Mouse (Mus musculus) ES-E14 (cell line): Measurements from ENCODE around the gene Zbtb3. TPM values are rescaled to one million over a fixed set of nuclear protein-coding genes. Genes with fewer than 3 reads are reported as not detected.

Source experiments
- DNase-seq: peaks from one replicate; pipeline ENCODE4 v3.0.0-alpha.2; 2013; ENCODE audit warnings: low read depth, low spot score
- H3K27ac ChIP-seq: 2 replicates; pipeline ENCODE4 v1.5.1; 2012; ENCODE audit warnings: low read depth, mild to moderate bottlenecking, low read length, moderate library complexity, mixed read lengths; ENCODE audit not compliant: poor library complexity, insufficient read depth, severe bottlenecking
- H3K36me3 ChIP-seq: 2 replicates; pipeline ENCODE4 v1.6.1; 2012; ENCODE audit warnings: mild to moderate bottlenecking, low read length, moderate library complexity, mixed read lengths; ENCODE audit not compliant: control insufficient read depth, poor library complexity, insufficient read depth, severe bottlenecking
- H3K4me1 ChIP-seq, 2 experiments: fragments of 150-350 bp in 1 of 2; sonication (generic) in 1 of 2; 2 replicates each; pipeline ENCODE4 v1.6.1; 2012; ENCODE audit warnings: low read length in 2 of 2, mild to moderate bottlenecking in 1 of 2, mixed read lengths in 1 of 2; ENCODE audit not compliant: control insufficient read depth in 2 of 2, insufficient read depth in 2 of 2, poor library complexity in 1 of 2
- H3K4me3 ChIP-seq, 2 experiments: fragments of 150-350 bp in 1 of 2; sonication (generic) in 1 of 2; 2 replicates each; pipeline ENCODE4 v1.5.1; 2012; ENCODE audit warnings: low read length in 2 of 2, low read depth in 1 of 2, mild to moderate bottlenecking in 1 of 2, mixed read lengths in 1 of 2; ENCODE audit not compliant: insufficient read depth in 1 of 2, poor library complexity in 1 of 2, severe bottlenecking in 1 of 2
- H3K9ac ChIP-seq: 2 replicates; pipeline ENCODE4 v1.6.1; 2012; ENCODE audit warnings: low read depth, mild to moderate bottlenecking, low read length, mixed read lengths; ENCODE audit not compliant: poor library complexity, insufficient read depth, severe bottlenecking
- H3K9me3 ChIP-seq: fragments of 150-350 bp; sonication (generic); 2 replicates; pipeline ENCODE4 v1.6.1; 2012; ENCODE audit warnings: low read depth, mild to moderate bottlenecking, low read length; ENCODE audit not compliant: control insufficient read depth, insufficient read depth
- CHD2 ChIP-seq: IDR thresholded peaks from 2 replicates; pipeline ENCODE4 v1.6.1; 2014; ENCODE audit warnings: mild to moderate bottlenecking, low read depth, low read length, inconsistent platforms
- HCFC1 ChIP-seq: IDR thresholded peaks from 2 replicates; pipeline ENCODE4 v1.6.1; 2012; ENCODE audit warnings: low read length, inconsistent platforms, borderline replicate concordance; ENCODE audit not compliant: insufficient read depth
- MAFK ChIP-seq: IDR thresholded peaks from 2 replicates; pipeline ENCODE4 v1.6.1; 2014; ENCODE audit warnings: mild to moderate bottlenecking, low read depth, low read length, inconsistent platforms; ENCODE audit not compliant: insufficient read depth
- ZC3H11A ChIP-seq: IDR thresholded peaks from 2 replicates; pipeline ENCODE4 v1.6.1; 2012; ENCODE audit warnings: low read depth, mild to moderate bottlenecking, inconsistent platforms, low read length, borderline replicate concordance
- ZNF384 ChIP-seq: IDR thresholded peaks from 2 replicates; pipeline ENCODE4 v1.6.1; 2012; ENCODE audit warnings: low read depth, low read length, inconsistent platforms
- in situ Hi-C, 2 experiments: fragments of 600-800 bp; cut with MboI; formaldehyde crosslinking; loops; one replicate each; pipeline ENCODE4 v1.15.1; 2025; ENCODE audit warnings: low sequenced_read_pairs in 2 of 2, inconsistent platforms in 1 of 2; ENCODE audit not compliant: unreplicated experiment in 2 of 2
- total RNA-seq: library from RNA; depleted of rRNA; stranded (reverse); fragments of 300-350 nt; gene quantifications from 2 replicates; pipeline ENCODE4 v1.2.3, GENCODE M21; 2012

The Zbtb3 gene
- total RNA-seq, 1 experiment = 3.4 TPM

DNA sequence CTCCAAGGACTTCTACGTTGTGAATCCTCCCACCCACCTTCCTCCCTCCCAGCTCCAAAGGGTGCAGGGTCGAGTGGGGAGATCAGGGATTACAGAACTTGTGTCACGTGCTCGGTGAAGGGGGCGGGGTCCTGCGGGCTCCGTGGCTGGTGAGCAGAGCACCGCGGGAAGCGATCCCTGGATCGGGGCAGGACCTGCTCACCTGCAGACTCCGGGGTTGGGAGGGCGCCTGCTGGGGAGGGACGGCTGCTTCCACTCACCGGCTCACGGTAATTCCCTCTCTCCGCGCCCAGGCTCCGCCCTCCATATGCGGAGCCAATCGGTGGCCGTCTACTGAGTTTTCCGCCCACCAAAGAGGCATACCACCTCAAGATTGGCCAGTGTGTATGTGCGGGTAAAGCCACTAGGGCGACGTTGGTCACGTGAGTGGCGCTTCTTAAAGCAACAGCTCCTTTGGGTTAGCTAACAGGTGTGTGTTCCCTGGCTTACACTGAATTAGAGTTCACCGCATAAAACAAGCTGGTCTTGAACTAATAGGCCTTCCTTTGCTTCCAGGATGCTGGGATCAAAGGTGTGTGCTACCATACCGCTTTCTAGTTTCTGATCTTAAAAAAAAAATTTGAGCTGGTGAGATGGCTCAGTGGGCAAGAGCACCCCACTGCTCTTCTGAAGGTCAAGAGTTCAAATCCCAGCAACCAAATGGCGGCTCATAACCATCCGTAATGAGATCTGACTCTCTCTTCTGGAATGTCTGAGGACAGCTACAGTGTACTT, 16.2 kb upstream of the Zbtb3 start, which contains the start of gene Taf6l:
Gene Taf6l (minus strand): TSS at position 410 of the 774 bp plus-strand sequence.
- peak; percentile 96 for DNase-seq
- Histone ChIP-seq H3K9me3 (no peaks in the 10 kb centered on the region), H3K4me1 (peaks cover 0 to 8% of the 10 kb centered on the region in 2 experiments; a peak in 3 of 4 replicates), H3K4me3 (peak within 1 kb of the TSS; percentile 74 to 82), H3K36me3 (peaks cover 15% of the 10 kb centered on the region; the same call in 1 of the 2 replicates), H3K9ac (peak within 1 kb of the TSS; percentile 73), H3K27ac (peak within 1 kb of the TSS; percentile 57; the same call in 1 of the 2 replicates)
- in situ Hi-C loops = no loop called here
- TF ChIP-seq MAFK (no peak), HCFC1 (no peak), ZNF384 (0 out of 2 replicates have a peak, but pooled peaks have one; percentile 5), CHD2 (no peak)

- in situ Hi-C loops = no loop called here
- peaks cover 10% of the 10 kb centered on the region for H3K36me3 ChIP-seq
- no peak overlapping the region for H3K9ac ChIP-seq
- no peak overlapping the region for H3K27ac ChIP-seq
- H3K4me1 ChIP-seq = peaks cover 0 to 8% of the 10 kb centered on the region in 2 experiments; a peak in 3 of 4 replicates
- no peak overlapping the region for H3K4me3 ChIP-seq
- no peak for DNase-seq
- no peaks in the 10 kb centered on the region for H3K9me3 ChIP-seq
- TF ChIP-seq ZC3H11A (no peak), ZNF384 (peak; percentile 95), MAFK (no peak)
These were observed 13.8 kb upstream of the Zbtb3 start for GRCm38 (mm10) chr19:8788521-8788920.

DNA sequence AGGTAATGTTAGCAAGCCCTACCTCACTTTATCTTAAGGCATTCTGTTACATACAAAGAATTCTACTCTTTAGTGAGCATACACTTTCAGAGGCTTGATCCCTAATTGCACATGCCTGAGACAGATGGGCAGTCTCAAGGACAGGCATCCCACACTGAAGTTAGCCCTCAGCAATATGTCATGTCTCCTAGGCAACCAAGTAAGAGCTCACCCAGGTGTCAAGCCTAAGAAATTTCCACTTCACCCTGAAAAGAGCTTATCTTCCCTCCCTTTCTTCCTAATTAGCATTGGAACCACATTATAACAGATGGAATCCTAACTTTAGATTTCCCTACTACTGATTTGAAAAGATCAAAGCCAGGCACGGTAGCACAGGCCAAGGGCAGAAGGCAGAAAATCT, 13.2 kb upstream of the Zbtb3 start:
- H3K9ac ChIP-seq = no peak overlapping the region
- DNase-seq = no peak
- no peak overlapping the region for H3K27ac ChIP-seq
- H3K36me3 ChIP-seq = peaks cover 12% of the 10 kb centered on the region
- TF ChIP-seq MAFK = no peak
- TF ChIP-seq CHD2 = no peak
- no peak for TF ChIP-seq ZNF384
- no peak for TF ChIP-seq HCFC1
- TF ChIP-seq ZC3H11A = no peak
- H3K9me3 ChIP-seq = no peaks in the 10 kb centered on the region
- no peak overlapping the region for H3K4me3 ChIP-seq
- in situ Hi-C loops = no loop called here
- H3K4me1 ChIP-seq = peaks cover 0 to 8% of the 10 kb centered on the region in 2 experiments; a peak in 3 of 4 replicates

DNA sequence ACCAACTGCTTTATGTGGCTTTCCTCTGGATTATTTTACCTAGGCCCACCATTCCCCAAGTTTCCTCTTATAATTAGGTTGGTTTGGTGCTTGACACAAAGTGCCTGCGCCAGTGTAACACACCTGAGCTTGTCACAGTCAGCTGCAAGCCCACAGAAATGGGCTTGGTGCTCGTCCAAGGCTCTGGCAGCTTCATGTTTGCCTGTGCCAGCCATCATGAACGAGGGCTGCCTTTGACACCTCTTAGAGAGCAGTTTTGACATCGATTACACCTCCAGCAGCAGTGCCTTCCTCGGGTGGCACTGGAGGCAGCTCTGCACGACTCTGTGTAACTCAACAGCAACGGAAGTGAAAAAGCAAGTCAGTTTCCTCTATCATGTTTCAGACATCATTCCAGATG, 12.2 kb upstream of the Zbtb3 start:
- no peak for DNase-seq
- H3K27ac ChIP-seq = no peak overlapping the region
- H3K9me3 ChIP-seq = no peaks in the 10 kb centered on the region
- in situ Hi-C loops = no loop called here
- H3K9ac ChIP-seq = no peak overlapping the region
- H3K4me3 ChIP-seq = no peak overlapping the region
- H3K4me1 ChIP-seq = peaks cover 0 to 7% of the 10 kb centered on the region in 2 experiments; a peak in 3 of 4 replicates
- H3K36me3 ChIP-seq = peaks cover 13% of the 10 kb centered on the region
- TF ChIP-seq HCFC1 (no peak), ZC3H11A (no peak), CHD2 (no peak), MAFK (no peak), ZNF384 (no peak)
